Mouse (Mus musculus) thymus, postnatal 10 days (tissue): ENCODE measurements around the gene Sema6d.

Experiments used
- DNase-seq, 2 experiments: peaks; one replicate each; pipeline ENCODE4 v3.0.0; 2021; ENCODE audit warnings: low spot score in 2 of 2

Sema6d gene

GRCm38 (mm10) chr2:124653161-124653560 lies 563.4 kb downstream of the Sema6d start:
- DNase-seq, result no peak

DNA sequence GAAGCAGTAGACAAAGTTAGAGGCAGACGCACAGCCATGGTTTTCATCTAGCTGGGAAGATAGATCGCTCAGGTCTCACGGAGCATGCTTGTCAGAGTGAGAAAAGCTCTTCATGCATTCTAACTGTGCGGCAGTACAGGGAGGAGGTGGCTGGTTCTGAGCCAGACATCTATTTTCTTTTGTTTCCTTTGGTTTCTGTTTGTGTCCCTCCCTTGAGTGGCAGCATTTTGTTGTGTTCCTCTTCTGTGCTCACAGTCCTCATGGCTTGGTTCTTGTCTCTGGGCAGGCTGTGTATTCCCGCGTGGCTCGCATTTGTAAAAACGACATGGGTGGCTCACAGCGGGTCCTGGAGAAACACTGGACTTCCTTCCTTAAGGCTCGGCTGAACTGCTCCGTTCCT lies 567.6 kb downstream of the Sema6d start:
- no peak for DNase-seq

DNA sequence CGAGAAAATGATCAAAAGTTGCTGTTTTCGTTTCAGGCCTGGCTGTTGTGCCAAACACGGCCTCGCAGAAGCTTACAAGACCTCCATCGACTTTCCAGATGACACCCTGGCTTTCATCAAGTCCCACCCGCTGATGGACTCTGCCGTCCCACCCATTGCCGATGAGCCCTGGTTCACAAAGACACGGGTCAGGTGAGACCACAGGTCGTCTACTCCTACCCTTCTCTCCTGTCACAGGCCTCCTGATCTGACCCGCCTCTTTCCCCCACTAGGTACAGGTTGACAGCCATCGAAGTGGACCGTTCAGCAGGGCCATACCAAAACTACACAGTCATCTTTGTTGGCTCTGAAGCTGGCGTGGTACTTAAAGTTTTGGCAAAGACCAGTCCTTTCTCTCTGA lies 568.6 kb downstream of the Sema6d start:
- DNase-seq, result no peak

GRCm38 (mm10) chr2:124659601-124660000 lies 569.8 kb downstream of the Sema6d start:
- DNase-seq, result no peak

DNA sequence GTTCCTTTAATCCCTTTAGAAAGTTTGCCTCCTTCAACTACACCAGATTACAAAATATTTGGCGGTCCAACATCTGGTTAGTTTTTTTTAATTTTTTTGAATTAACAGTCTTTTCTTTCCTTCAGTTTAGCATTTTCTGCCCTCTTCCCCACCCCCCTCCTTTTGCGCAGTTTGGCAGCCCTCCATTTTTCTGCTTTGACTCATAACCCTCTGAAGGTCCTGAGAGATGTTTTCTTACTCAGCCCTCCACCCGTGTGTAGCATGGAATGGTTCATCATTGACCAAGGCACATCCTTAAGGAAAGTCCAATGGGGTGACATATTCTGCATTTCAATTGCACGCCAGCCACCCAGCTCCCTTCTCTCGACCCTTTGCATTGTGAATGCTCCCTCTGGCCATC lies 570.9 kb downstream of the Sema6d start:
- no peak for DNase-seq

DNA sequence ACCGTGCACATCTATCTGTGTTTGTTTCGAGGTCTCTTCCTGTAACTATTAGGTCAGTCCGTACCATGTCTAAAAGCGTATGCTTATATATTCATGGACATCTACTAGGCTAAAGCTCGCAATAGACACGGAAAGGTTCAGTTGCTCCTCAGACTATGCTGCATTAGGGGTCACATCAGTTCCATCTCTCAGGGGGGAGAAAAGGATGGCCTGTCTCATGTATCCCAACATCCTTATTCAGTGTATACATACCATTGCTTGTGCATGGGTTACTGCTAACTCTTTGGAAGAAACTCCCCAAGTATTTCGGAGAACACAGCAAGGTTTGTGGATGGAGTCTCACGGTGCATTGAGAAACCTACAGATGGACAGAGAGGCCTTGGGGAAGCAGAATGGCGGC lies 571.5 kb downstream of the Sema6d start:
- no peak for DNase-seq

DNA sequence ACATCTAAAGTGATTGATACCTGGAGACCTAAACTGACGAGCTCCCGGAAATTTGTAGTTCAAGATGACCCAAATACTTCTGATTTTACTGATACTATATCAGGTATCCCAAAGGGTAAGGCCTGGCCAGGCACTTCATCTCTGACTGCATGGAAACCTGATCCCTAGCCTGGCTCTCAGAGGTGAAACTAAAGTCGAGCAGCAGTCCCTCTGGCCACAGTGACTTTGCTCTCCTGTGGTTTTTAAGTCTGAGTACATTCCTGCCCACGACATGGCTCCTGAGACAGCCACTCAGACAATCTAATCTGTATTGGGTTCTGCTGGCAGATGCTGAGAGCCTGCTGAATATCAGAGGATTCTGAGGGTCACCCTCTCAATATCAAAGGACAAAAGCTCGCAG lies 572.5 kb downstream of the Sema6d start:
- DNase-seq, result no peak

- DNase-seq, result no peak
Measured at GRCm38 (mm10) chr2:124664191-124664590, 574.4 kb downstream of the Sema6d start.

GRCm38 (mm10) chr2:124668431-124668830 lies 578.7 kb downstream of the Sema6d start:
- DNase-seq, result no peak

- no peak for DNase-seq
Measured at GRCm38 (mm10) chr2:124673117-124673516, 583.3 kb downstream of the Sema6d start.

DNA sequence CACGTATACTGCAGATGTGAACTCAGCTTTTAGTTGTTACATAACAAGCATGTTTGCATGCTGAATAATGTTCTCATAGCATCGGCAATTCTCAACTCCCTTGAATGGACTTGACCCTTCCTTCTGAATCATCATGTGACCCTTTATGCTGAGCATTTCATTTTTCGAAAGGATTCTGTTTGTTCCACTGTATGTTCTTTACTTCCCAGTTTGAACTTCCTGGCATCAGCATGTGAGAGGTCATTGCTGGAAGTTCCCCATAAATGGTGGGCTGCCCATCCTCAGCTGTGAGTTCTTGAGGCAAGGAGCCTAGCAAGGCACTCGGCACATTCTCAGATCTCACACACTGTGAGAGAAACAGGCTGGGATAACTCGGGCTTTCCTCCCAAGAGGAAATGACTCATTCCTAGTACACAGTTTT lies 594.7 kb downstream of the Sema6d start:
- DNase-seq, result no peak

DNA sequence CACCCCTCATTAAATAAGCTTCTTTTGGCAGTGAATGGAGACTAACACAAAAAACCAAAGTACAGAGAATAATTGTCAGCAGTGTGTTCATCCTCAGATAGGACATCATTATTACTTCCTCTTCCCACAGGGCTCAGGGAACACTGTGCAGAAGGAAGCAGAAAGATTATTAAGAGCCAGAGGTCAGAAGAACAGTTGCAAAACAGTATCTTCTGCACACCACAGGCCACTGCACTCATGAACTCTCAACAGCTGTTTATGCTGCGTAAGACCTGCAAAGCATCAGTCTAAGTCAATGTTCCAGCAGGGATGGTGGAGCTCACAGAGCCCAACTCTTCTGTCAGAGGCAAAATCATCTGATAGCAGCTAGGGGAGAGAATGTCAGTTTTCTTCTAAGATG lies 600.6 kb downstream of the Sema6d start:
- DNase-seq, result no peak

GRCm38 (mm10) chr2:124702621-124703020 lies 612.9 kb downstream of the Sema6d start:
- DNase-seq, result no peak

DNA sequence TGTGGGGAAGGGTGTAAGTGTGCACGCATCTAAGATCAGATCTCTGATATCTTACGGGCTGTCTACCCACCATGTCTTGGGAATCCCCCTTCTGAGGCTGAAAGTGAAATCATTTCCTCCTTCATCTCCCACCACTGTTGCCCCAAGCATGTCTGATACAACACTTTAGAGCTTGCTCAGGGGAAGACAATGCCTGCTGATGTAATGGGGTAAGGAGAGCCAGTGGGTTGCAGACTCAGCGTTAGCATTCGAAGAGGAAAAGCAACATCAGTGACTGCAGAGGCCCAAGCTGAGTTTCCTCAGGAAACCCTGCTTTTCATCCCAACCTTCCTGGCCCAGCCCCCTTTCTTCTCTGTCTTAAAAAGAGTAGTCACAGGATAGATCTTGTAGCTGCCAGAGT lies 615.2 kb downstream of the Sema6d start:
- DNase-seq, result no peak

- DNase-seq, result no peak
Measured at GRCm38 (mm10) chr2:124705806-124706205, 616.0 kb downstream of the Sema6d start.

- DNase-seq, result no peak
Measured at GRCm38 (mm10) chr2:124706896-124707295, 617.1 kb downstream of the Sema6d start.
